Mouse (Mus musculus) Muller cell, postnatal 12 days (primary cell): ENCODE data around the gene Sgms1.
A peak's percentile ranks its signal among the peaks of the same experiment; 100 is the strongest.

Experiments
- DNase-seq: peaks from one replicate; pipeline ENCODE4 v3.0.0-alpha.2; 2015; ENCODE audit errors: inconsistent ontology term

Gene Sgms1

GRCm38 (mm10) chr19:32356166-32356565 is 33.3 kb downstream of the Sgms1 start:
- peak; percentile 83 for DNase-seq

- no peak for DNase-seq
These were observed 36.1 kb downstream of the Sgms1 start for GRCm38 (mm10) chr19:32353447-32353846.

DNA sequence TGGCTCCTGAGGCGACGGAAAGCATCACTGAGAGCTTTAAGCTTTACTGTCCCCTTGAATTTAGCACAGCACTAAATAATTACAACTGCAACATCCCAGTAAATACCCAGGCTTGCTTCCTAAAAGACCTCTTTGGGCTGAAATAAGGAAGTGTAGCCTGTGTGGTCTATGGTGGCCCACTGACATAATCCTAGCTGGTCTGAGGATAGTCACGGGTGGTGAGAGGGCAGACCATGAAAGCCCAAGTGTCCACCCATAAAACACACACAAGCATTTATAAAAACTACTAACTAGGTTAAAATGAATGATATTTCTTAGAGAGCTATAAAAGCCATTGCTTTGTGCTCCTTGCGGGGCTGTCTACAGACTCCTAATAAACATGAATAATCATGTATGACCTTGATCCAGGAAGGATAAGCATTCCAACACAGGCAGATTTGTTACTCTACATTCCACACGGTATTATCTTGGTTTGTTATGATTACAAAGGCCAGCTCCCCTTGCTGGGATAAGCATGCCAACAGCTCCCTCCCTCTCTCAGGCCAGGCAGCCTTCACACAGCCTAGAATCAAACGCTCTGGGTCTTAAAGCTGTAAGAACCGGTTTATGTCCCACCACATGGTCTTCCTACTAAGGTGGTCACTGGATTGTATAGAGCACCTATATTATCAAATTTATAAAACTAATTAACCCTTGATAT is 40.4 kb downstream of the Sgms1 start:
- peak; percentile 80 for DNase-seq

DNA sequence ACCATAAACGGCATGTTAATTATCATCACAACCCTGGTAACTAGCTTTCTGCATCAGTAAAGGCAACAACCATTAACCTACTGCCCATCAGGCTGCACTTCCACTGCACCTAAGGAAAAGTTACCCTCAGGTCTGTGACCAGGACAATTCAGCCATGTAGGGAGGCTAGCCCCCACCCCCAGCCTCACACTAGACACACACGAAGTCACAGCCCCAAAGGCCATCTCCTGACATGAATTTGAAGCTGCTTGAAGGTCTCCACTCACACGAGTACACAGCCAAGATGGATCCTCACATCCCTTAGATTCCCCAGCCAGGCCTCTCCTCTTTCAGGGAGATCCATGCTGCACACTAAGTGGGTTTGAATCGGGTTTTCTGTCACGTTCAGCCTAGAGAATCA is 42.0 kb downstream of the Sgms1 start:
- no peak for DNase-seq

GRCm38 (mm10) chr19:32346624-32347341 is 42.7 kb downstream of the Sgms1 start:
- DNase-seq = no peak

GRCm38 (mm10) chr19:32346176-32346575 is 43.3 kb downstream of the Sgms1 start:
- DNase-seq = peak; percentile 91

DNA sequence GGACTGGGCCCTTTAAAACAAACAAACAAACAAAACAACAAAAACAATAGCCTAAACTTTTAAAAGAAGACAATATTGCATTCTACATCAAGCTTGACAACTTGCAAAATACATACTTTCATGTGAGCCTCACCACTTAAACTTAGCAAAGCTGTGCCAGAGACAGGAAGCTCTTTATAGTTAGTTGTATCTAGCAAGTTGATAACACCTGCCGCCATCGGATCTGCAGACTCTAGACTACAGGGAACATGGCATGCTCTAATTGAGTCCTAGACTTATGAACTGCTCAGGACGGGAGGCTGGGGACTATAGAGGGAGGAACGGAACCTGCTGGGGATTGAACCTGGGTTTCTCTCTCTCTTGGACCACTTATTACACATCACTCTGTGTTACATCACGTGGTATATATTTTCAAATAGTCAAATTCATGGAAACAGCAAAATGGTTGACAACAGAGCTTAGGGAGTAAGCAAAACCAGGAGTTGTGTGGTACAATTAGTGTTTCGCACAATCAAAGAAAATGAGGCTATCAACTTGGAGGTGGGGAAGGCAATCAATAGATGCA is 44.3 kb downstream of the Sgms1 start:
- DNase-seq = no peak

- DNase-seq = no peak
These were observed 44.8 kb downstream of the Sgms1 start for GRCm38 (mm10) chr19:32344738-32345121.

- DNase-seq = peak; percentile 61
These were observed 45.4 kb downstream of the Sgms1 start for GRCm38 (mm10) chr19:32343937-32344737.

- no peak for DNase-seq
These were observed 47.1 kb downstream of the Sgms1 start for GRCm38 (mm10) chr19:32342436-32342835.

DNA sequence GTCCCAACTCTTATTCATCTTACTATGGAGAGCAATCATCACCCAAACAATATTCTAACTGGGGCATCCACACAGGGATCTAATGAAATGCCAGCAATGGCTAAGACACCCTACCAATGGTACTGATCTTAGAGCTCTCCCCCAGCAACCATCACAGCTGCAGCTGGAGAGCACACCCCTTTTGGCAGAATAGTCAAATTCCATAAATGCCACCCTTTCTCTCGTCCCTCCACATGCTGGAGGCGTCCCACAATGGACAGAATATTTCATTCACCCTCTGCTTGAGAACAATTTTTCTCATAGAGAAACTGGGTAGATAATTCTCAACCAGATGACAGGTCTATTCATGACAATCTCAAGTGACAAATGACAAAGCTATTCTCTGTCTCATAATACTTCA is 48.4 kb downstream of the Sgms1 start:
- DNase-seq = peak; percentile 96

GRCm38 (mm10) chr19:32340168-32340567 is 49.3 kb downstream of the Sgms1 start:
- no peak for DNase-seq

- no peak for DNase-seq
These were observed 51.8 kb downstream of the Sgms1 start for GRCm38 (mm10) chr19:32337708-32338107.

- DNase-seq = no peak
These were observed 54.8 kb downstream of the Sgms1 start for GRCm38 (mm10) chr19:32334751-32335150.

GRCm38 (mm10) chr19:32333544-32333943 is 56.0 kb downstream of the Sgms1 start:
- DNase-seq = no peak

DNA sequence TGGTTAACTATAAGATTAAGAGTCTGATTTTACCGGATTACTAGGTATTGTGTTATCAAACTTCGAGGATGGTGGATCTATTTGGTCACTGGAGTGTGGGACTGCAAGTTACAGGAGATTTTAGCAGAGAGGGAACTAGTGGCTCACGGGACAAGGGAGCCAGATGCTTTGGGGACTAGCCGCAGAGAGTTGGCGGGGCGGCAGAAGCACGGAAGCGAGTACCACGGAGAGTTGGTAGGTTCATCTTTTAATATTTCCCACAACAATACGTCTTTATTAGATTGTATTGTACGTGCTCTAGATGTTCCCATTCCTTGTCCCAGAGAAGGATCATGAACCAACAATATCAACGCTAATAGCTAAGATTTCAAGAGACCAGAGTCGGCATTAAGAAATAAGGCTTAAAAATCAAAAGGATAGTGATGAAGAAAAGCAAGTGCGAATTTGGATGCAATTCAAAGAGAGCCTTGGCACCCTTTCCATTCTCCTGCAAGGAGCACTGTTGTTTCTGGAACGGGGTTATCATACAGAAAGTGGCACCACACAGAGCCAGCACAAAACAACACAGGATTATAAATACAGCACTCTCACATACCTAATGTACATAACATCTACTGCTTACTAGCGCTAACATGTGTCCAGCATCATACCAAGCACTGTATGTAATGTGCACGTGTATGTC is 56.6 kb downstream of the Sgms1 start:
- DNase-seq = no peak

DNA sequence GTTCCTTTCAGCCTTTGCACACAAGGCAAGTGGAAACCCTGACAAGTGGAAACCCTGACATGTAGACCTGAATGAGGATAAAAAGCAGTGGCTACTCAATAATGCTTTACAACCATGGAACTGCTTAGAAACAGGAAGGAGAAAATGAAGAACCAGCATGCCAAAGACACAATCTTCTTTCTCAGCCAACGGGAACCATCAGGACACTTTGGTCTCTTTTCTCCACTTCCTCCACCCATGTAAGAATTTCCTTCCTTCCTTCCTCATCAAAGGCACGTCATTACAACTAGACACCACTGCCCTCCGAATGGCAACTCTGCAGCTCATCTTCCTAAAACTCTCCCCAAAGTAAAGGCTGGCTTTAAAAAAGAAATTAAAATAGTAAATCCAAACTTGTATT is 59.3 kb downstream of the Sgms1 start:
- DNase-seq = no peak

DNA sequence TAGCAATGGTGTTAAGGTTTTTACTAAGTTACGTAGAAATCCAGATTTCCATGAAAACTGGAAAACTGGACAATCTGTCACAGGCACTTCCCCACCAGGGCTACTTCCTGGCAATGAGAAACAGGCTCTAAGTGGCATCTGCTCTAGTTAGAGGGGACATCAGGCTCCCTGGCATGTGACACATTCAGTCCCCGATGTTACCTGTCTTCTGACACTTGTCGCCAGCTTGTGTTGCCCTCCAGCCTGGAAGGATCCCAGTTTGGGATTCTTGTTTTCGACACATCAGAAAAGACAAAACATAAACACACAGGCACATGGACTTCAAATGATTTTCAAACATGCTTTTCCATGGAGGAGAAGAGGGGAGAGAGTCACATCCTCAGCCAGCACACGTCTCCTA is 60.0 kb downstream of the Sgms1 start:
- no peak for DNase-seq

GRCm38 (mm10) chr19:32328089-32328828 is 61.3 kb downstream of the Sgms1 start:
- no peak for DNase-seq

- no peak for DNase-seq
These were observed 62.9 kb downstream of the Sgms1 start for GRCm38 (mm10) chr19:32326621-32327021.

GRCm38 (mm10) chr19:32326156-32326555 is 63.4 kb downstream of the Sgms1 start:
- no peak for DNase-seq
